Mouse (Mus musculus): Measurements from ENCODE around the gene Hs6st3. TPM values are rescaled to one million over a fixed set of nuclear protein-coding genes. Genes with fewer than 3 reads are reported as not detected.
"Not testable (repeated sequence)": the region's sequence is repeated elsewhere in the genome, so short reads cannot be mapped to it uniquely, and the experiment has no call there.

Gene Hs6st3
- total RNA-seq, 2 experiments from 2014 or later, result 91.9 to 95.5 TPM

- DNase-seq (ENCODE audit: extremely low spot score in 1 of 2, low spot score in 2 of 2), result no peak
- intact Hi-C loops (cut with DNase I), result no loop called here
Measured at GRCm38 (mm10) chr14:119544596-119544995, 406.5 kb downstream of the Hs6st3 start.

- DNase-seq (ENCODE audit: extremely low spot score in 1 of 2, low spot score in 2 of 2), result no peak
- intact Hi-C loops (cut with DNase I), result no loop called here
Measured at GRCm38 (mm10) chr14:119558356-119558755, 420.2 kb downstream of the Hs6st3 start.

- intact Hi-C loops (cut with DNase I), result no loop called here
- no peak for DNase-seq (ENCODE audit: extremely low spot score in 1 of 2, low spot score in 2 of 2)
Measured at GRCm38 (mm10) chr14:119582039-119582508, 443.9 kb downstream of the Hs6st3 start.

GRCm38 (mm10) chr14:119585069-119585468 lies 446.9 kb downstream of the Hs6st3 start:
- no peak for DNase-seq (ENCODE audit: extremely low spot score in 1 of 2, low spot score in 2 of 2)
- intact Hi-C loops (cut with DNase I), result no loop called here

GRCm38 (mm10) chr14:119587365-119587764 lies 449.2 kb downstream of the Hs6st3 start:
- intact Hi-C loops (cut with DNase I); DNase-seq (ENCODE audit: extremely low spot score in 1 of 2, low spot score in 2 of 2): not testable (repeated sequence)

- intact Hi-C loops (cut with DNase I), result no loop called here
- peak in 1 of 2 experiments; percentile 35 for DNase-seq (ENCODE audit: extremely low spot score in 1 of 2, low spot score in 2 of 2)
Measured at GRCm38 (mm10) chr14:119604327-119604726, 466.2 kb downstream of the Hs6st3 start.

GRCm38 (mm10) chr14:119612793-119613192 lies 474.7 kb downstream of the Hs6st3 start:
- DNase-seq (ENCODE audit: extremely low spot score in 1 of 2, low spot score in 2 of 2), result no peak
- intact Hi-C loops (cut with DNase I), result no loop called here

- no peak for DNase-seq (ENCODE audit: extremely low spot score in 1 of 2, low spot score in 2 of 2)
- intact Hi-C loops (cut with DNase I), result no loop called here
Measured at GRCm38 (mm10) chr14:119629127-119629526, 491.0 kb downstream of the Hs6st3 start.

- DNase-seq (ENCODE audit: extremely low spot score in 1 of 2, low spot score in 2 of 2), result no peak
Measured at GRCm38 (mm10) chr14:119633090-119633489, 494.9 kb downstream of the Hs6st3 start.

GRCm38 (mm10) chr14:119633626-119634025 lies 495.5 kb downstream of the Hs6st3 start:
- intact Hi-C loops (cut with DNase I), result no loop called here
- DNase-seq (ENCODE audit: extremely low spot score in 1 of 2, low spot score in 2 of 2), result no peak

More at GRCm38 (mm10) chr14:119633090-119633489, 494.9 kb downstream of the Hs6st3 start:
- intact Hi-C loops (cut with DNase I), result no loop called here

GRCm38 (mm10) chr14:119642874-119643273 lies 504.7 kb downstream of the Hs6st3 start:
- intact Hi-C loops (cut with DNase I), result no loop called here
- DNase-seq (ENCODE audit: extremely low spot score in 1 of 2, low spot score in 2 of 2), result no peak

GRCm38 (mm10) chr14:119643840-119644239 lies 505.7 kb downstream of the Hs6st3 start:
- intact Hi-C loops (cut with DNase I), result no loop called here
- DNase-seq (ENCODE audit: extremely low spot score in 1 of 2, low spot score in 2 of 2), result no peak

- no peak for DNase-seq (ENCODE audit: extremely low spot score in 1 of 2, low spot score in 2 of 2)
- intact Hi-C loops (cut with DNase I), result no loop called here
Measured at GRCm38 (mm10) chr14:119656936-119657335, 518.8 kb downstream of the Hs6st3 start.

GRCm38 (mm10) chr14:119665741-119666141 lies 527.6 kb downstream of the Hs6st3 start:
- peak; percentile 32 to 80 for DNase-seq (ENCODE audit: extremely low spot score in 1 of 2, low spot score in 2 of 2)
- intact Hi-C loops (cut with DNase I), result no loop called here

GRCm38 (mm10) chr14:119667421-119667820 lies 529.3 kb downstream of the Hs6st3 start:
- intact Hi-C loops (cut with DNase I), result no loop called here
- DNase-seq (ENCODE audit: extremely low spot score in 1 of 2, low spot score in 2 of 2), result no peak

GRCm38 (mm10) chr14:119670836-119671587 lies 532.9 kb downstream of the Hs6st3 start:
- no peak for DNase-seq (ENCODE audit: extremely low spot score in 1 of 2, low spot score in 2 of 2)
- intact Hi-C loops (cut with DNase I), result no loop called here

- no peak for DNase-seq (ENCODE audit: extremely low spot score in 1 of 2, low spot score in 2 of 2)
- intact Hi-C loops (cut with DNase I), result no loop called here
Measured at GRCm38 (mm10) chr14:119678574-119678973, 540.4 kb downstream of the Hs6st3 start.

GRCm38 (mm10) chr14:119680052-119680451 lies 541.9 kb downstream of the Hs6st3 start:
- no peak for DNase-seq (ENCODE audit: extremely low spot score in 1 of 2, low spot score in 2 of 2)
- intact Hi-C loops (cut with DNase I), result no loop called here

GRCm38 (mm10) chr14:119687885-119688284 lies 549.7 kb downstream of the Hs6st3 start:
- intact Hi-C loops (cut with DNase I), result no loop called here

GRCm38 (mm10) chr14:119699982-119700381 lies 561.8 kb downstream of the Hs6st3 start:
- intact Hi-C loops (cut with DNase I), result no loop called here
- no peak for DNase-seq (ENCODE audit: extremely low spot score in 1 of 2, low spot score in 2 of 2)

More at GRCm38 (mm10) chr14:119687885-119688284, 549.7 kb downstream of the Hs6st3 start:
- DNase-seq (ENCODE audit: extremely low spot score in 1 of 2, low spot score in 2 of 2), result no peak
